Comparison of ENCODE assay signal across 8 mouse cellular contexts in genomic region chr13:55486916-55487577, GRCm38 (mm10). TPM values are rescaled to one million over a fixed set of nuclear protein-coding genes. Genes with fewer than 3 reads are reported as not detected.
A peak's percentile ranks its signal among the peaks of the same experiment; 100 is the strongest.
DNase-seq lines count a peak whose midpoint lies in the region; ATAC-seq and TF ChIP-seq lines count a peak whose summit lies in the region.

No protein-coding gene starts in this region.

- peaks cover 88% of the 10 kb centered on the region for H3K27me3 ChIP-seq in heart, embryonic 15.5 days
- H3K27me3 ChIP-seq in limb, embryonic 14.5 days (ENCODE audit: control insufficient read depth, insufficient read depth, low read length) = no peaks in the 10 kb centered on the region
- H3K27me3 ChIP-seq in neural tube, embryonic 11.5 days (ENCODE audit: control insufficient read depth, insufficient read depth, low read length) = no peaks in the 10 kb centered on the region

- peak overlapping the region; percentile 95 for H3K4me2 ChIP-seq in heart, embryonic 15.5 days
- H3K4me2 ChIP-seq in limb, embryonic 14.5 days (replicated peaks; ENCODE audit: low read depth, low read length, severe bottlenecking) = peak overlapping the region; percentile 79
- peak overlapping the region; percentile 88 for H3K4me2 ChIP-seq in neural tube, embryonic 11.5 days (ENCODE audit: low read depth)

- ATAC-seq in heart, embryonic 15.5 days (replicated peaks; ENCODE audit: insufficient number of reproducible peaks, insufficient read depth, low FRiP score, low read depth) = peak; percentile 48
- ATAC-seq in limb, embryonic 14.5 days (ENCODE audit: low FRiP score, low read depth) = peak; percentile 50
- peak; percentile 45 for ATAC-seq in neural tube, embryonic 11.5 days (ENCODE audit: insufficient read depth, low FRiP score, low TSS enrichment)

- peaks cover 3% of the 10 kb centered on the region; the same call in 1 of the 2 replicates for H3K36me3 ChIP-seq in heart, embryonic 15.5 days
- H3K36me3 ChIP-seq in limb, embryonic 14.5 days (ENCODE audit: control insufficient read depth, insufficient read depth, low read length) = peaks cover 20% of the 10 kb centered on the region
- H3K36me3 ChIP-seq in neural tube, embryonic 11.5 days (ENCODE audit: control insufficient read depth, insufficient read depth, low read length) = peaks cover 4% of the 10 kb centered on the region

- 1% methylated on average over 27 of the region's 29 CpGs for WGBS in heart, embryonic 15.5 days
- whole genome bisulfite sequencing in limb, embryonic 14.5 days = under 1% methylated on average over 23 of the region's 29 CpGs
- WGBS in neural tube, embryonic 11.5 days = 1% methylated on average over 24 of the region's 29 CpGs

- H3K9ac ChIP-seq in heart, embryonic 15.5 days = peak overlapping the region; percentile 92
- peak overlapping the region; percentile 100 for H3K9ac ChIP-seq in limb, embryonic 14.5 days (ENCODE audit: low read depth, low read length, severe bottlenecking)
- H3K9ac ChIP-seq in neural tube, embryonic 11.5 days (ENCODE audit: low read length) = peak overlapping the region; percentile 100

- H3K4me3 ChIP-seq in brown adipose tissue, adult 24 weeks (ENCODE audit: insufficient read depth, low read depth, low read length) = peak overlapping the region; percentile 65
- peak overlapping the region; percentile 88 for H3K4me3 ChIP-seq in heart, embryonic 15.5 days
- H3K4me3 ChIP-seq in limb, embryonic 14.5 days (replicated peaks; ENCODE audit: low read length) = peak overlapping the region; percentile 88
- peak overlapping the region; percentile 99 for H3K4me3 ChIP-seq in neural tube, embryonic 11.5 days (ENCODE audit: low read depth, low read length)

- H3K27ac ChIP-seq in brown adipose tissue, adult 24 weeks (replicated peaks; ENCODE audit: low read depth, low read length) = no peak overlapping the region
- peak overlapping the region; percentile 86 for H3K27ac ChIP-seq in heart, embryonic 15.5 days
- peak overlapping the region; percentile 90 for H3K27ac ChIP-seq in limb, embryonic 14.5 days (replicated peaks; ENCODE audit: low read depth, low read length)
- peak overlapping the region; percentile 97 for H3K27ac ChIP-seq in neural tube, embryonic 11.5 days (ENCODE audit: low read depth, low read length)

- TF ChIP-seq POLR2A in limb, embryonic 14.5 days (IDR thresholded peaks at IDR 0.05; ENCODE audit: borderline replicate concordance, extremely low read depth, insufficient read depth, insufficient read length) = 0 out of 2 replicates have a peak, but pooled peaks have one; percentile 10

- peak; percentile 44 for DNase-seq in ovary, postnatal 36 days (ENCODE audit: low spot score)
- DNase-seq in ovary, postnatal 10 days (ENCODE audit: low spot score) = no peak
- no peak for DNase-seq in limb, embryonic 14.5 days (ENCODE audit: low spot score)
- DNase-seq in neural tube, embryonic 11.5 days (ENCODE audit: low spot score) = peak; percentile 69
- DNase-seq in spleen, postnatal 36 days (ENCODE audit: low spot score in 2 of 2) = no peak
- DNase-seq in ovary, postnatal 14 days (ENCODE audit: low spot score) = no peak

- no peaks in the 10 kb centered on the region for H3K9me3 ChIP-seq in heart, embryonic 15.5 days (replicated peaks)
- H3K9me3 ChIP-seq in limb, embryonic 14.5 days (ENCODE audit: control insufficient read depth, low read length) = no peaks in the 10 kb centered on the region
- H3K9me3 ChIP-seq in neural tube, embryonic 11.5 days (ENCODE audit: control insufficient read depth, low read length) = no peaks in the 10 kb centered on the region

- no peaks in the 10 kb centered on the region for H3K4me1 ChIP-seq in brown adipose tissue, adult 24 weeks (ENCODE audit: control insufficient read depth, insufficient read depth, insufficient read length, low read length)
- peaks cover 64% of the 10 kb centered on the region for H3K4me1 ChIP-seq in heart, embryonic 15.5 days (replicated peaks)
- peaks cover 32% of the 10 kb centered on the region for H3K4me1 ChIP-seq in limb, embryonic 14.5 days (ENCODE audit: control insufficient read depth, insufficient read depth, low read length)
- H3K4me1 ChIP-seq in neural tube, embryonic 11.5 days (ENCODE audit: control insufficient read depth, insufficient read depth, low read length) = peaks cover 45% of the 10 kb centered on the region

RNA-seq across cellular contexts. Expression of gene Dbn1, which starts 0.9 kb away (rescaled TPM):
- 7.6 and 8.3 TPM in 2 replicates for polyA plus RNA-seq in brown adipose tissue, adult 24 weeks (2012; ENCODE audit: insufficient read depth, insufficient read length, missing spikeins)
- polyA plus RNA-seq in heart, embryonic 15.5 days (2015; fragmentation: Nextera tagmentation; extraction: Ambion mirVana) = 60.1 and 77.2 TPM in 2 replicates
- polyA plus RNA-seq in limb, embryonic 14.5 days (2012; rRNA removed) = 266 and 303 TPM in 2 replicates
- polyA plus RNA-seq in limb, embryonic 14.5 days (2014; fragmentation: Nextera tagmentation; extraction: Ambion mirVana) = 153 and 178 TPM in 2 replicates
- polyA plus RNA-seq in neural tube, embryonic 11.5 days (2014; fragmentation: Nextera tagmentation; extraction: Ambion mirVana) = 362 and 372 TPM in 2 replicates

RNA-seq across cellular contexts. Expression of gene Prr7, which starts 23.0 kb away (rescaled TPM):
- not detected in 2 replicates for polyA plus RNA-seq in brown adipose tissue, adult 24 weeks (2012; ENCODE audit: insufficient read depth, insufficient read length, missing spikeins)
- polyA plus RNA-seq in heart, embryonic 15.5 days (2015; fragmentation: Nextera tagmentation; extraction: Ambion mirVana) = 0.18 and 0.30 TPM in 2 replicates
- 18.6 and 28.4 TPM in 2 replicates for polyA plus RNA-seq in limb, embryonic 14.5 days (2012; rRNA removed)
- 1.4 and 2.3 TPM in 2 replicates for polyA plus RNA-seq in limb, embryonic 14.5 days (2014; fragmentation: Nextera tagmentation; extraction: Ambion mirVana)
- polyA plus RNA-seq in neural tube, embryonic 11.5 days (2014; fragmentation: Nextera tagmentation; extraction: Ambion mirVana) = 2.2 and 2.6 TPM in 2 replicates

RNA-seq across cellular contexts. Expression of gene Pdlim7, which starts 26.4 kb away (rescaled TPM):
- 8.0 and 16.1 TPM in 2 replicates for polyA plus RNA-seq in brown adipose tissue, adult 24 weeks (2012; ENCODE audit: insufficient read depth, insufficient read length, missing spikeins)
- 221 and 251 TPM in 2 replicates for polyA plus RNA-seq in heart, embryonic 15.5 days (2015; fragmentation: Nextera tagmentation; extraction: Ambion mirVana)
- 137 and 192 TPM in 2 replicates for polyA plus RNA-seq in limb, embryonic 14.5 days (2012; rRNA removed)
- 148 and 162 TPM in 2 replicates for polyA plus RNA-seq in limb, embryonic 14.5 days (2014; fragmentation: Nextera tagmentation; extraction: Ambion mirVana)
- 165 and 172 TPM in 2 replicates for polyA plus RNA-seq in neural tube, embryonic 11.5 days (2014; fragmentation: Nextera tagmentation; extraction: Ambion mirVana)

RNA-seq across cellular contexts. Expression of gene Dok3, which starts 42.0 kb away (rescaled TPM):
- polyA plus RNA-seq in brown adipose tissue, adult 24 weeks (2012; ENCODE audit: insufficient read depth, insufficient read length, missing spikeins) = 1.3 and 2.4 TPM in 2 replicates
- polyA plus RNA-seq in heart, embryonic 15.5 days (2015; fragmentation: Nextera tagmentation; extraction: Ambion mirVana) = 1.3 and 3.0 TPM in 2 replicates
- polyA plus RNA-seq in limb, embryonic 14.5 days (2012; rRNA removed) = 9.1 and 9.8 TPM in 2 replicates
- 2.4 and 4.4 TPM in 2 replicates for polyA plus RNA-seq in limb, embryonic 14.5 days (2014; fragmentation: Nextera tagmentation; extraction: Ambion mirVana)
- 2.6 and 2.7 TPM in 2 replicates for polyA plus RNA-seq in neural tube, embryonic 11.5 days (2014; fragmentation: Nextera tagmentation; extraction: Ambion mirVana)

RNA-seq across cellular contexts. Expression of gene Grk6, which starts 42.2 kb away (rescaled TPM):
- 10.5 and 17.4 TPM in 2 replicates for polyA plus RNA-seq in brown adipose tissue, adult 24 weeks (2012; ENCODE audit: insufficient read depth, insufficient read length, missing spikeins)
- 15.5 and 24.7 TPM in 2 replicates for polyA plus RNA-seq in heart, embryonic 15.5 days (2015; fragmentation: Nextera tagmentation; extraction: Ambion mirVana)
- 81.4 and 92.8 TPM in 2 replicates for polyA plus RNA-seq in limb, embryonic 14.5 days (2012; rRNA removed)
- 51.7 and 57.5 TPM in 2 replicates for polyA plus RNA-seq in limb, embryonic 14.5 days (2014; fragmentation: Nextera tagmentation; extraction: Ambion mirVana)
- polyA plus RNA-seq in neural tube, embryonic 11.5 days (2014; fragmentation: Nextera tagmentation; extraction: Ambion mirVana) = 58.1 and 59.6 TPM in 2 replicates

Comparison
In these comparisons a context has a peak if more than half of its experiments do, and no peak if none do; other contexts are left out.
1. DNase-seq: peak in ovary, postnatal 36 days (single experiment) and neural tube, embryonic 11.5 days (single experiment); none in ovary, postnatal 10 days (single experiment), limb, embryonic 14.5 days (single experiment), spleen, postnatal 36 days (0 of 2) and ovary, postnatal 14 days (single experiment).
2. Peak in every context shown above with its lines, with median percentiles within 50 percentile points of each other: H3K4me3 ChIP-seq, ATAC-seq, H3K4me2 ChIP-seq and H3K9ac ChIP-seq.